Mouse (Mus musculus): ENCODE measurements at regions not wholly inside any gene's neighbourhood (a gene's known extent, or its start where the extent isn't known, plus 50 kb on each side); places are given as distances from the start of the nearest gene placed in this dataset.
A peak's percentile ranks its signal among the peaks of the same experiment; 100 is the strongest.

DNA sequence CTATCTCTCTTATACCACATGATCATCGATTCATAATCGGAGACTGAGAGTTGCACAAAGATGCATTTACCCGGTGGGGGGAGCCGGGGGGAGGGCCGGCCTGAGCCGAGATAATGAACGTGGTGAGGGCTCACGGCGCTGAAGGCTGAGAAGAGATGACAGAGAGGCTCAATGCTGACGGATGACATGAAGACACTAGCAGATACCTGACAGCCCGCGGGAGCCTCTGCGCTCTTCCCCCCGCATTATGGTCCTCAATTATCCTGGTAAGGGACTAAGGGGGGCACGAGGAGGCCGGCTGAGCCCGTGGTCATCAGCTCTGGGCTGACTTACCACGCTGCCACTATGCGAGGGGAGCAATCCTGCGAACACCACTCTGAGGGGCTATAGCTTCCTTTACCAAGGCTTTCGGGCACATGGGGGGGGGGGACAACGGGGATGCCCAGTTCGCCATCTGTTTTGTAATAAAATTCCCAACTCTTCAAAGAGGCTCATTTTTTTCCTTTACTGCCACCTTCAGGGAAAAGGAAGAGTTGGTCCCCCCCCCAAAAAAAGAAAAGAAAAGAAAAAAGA, 430.3 kb downstream of the Zfp536 start:
- Histone ChIP-seq H3K4me3 (ENCODE audit: low read depth, low read length) (peak overlapping the region; percentile 28), H3K27me3 (replicated peaks; ENCODE audit: control insufficient read depth, insufficient read depth, low read length) (no peaks in the 10 kb centered on the region), H3K4me1 (replicated peaks; ENCODE audit: control insufficient read depth, insufficient read depth, low read length) (peaks cover 21% of the 10 kb centered on the region), H3K9me3 (ENCODE audit: control insufficient read depth, low read length) (no peaks in the 10 kb centered on the region), H3K36me3 (ENCODE audit: control insufficient read depth, insufficient read depth, low read length) (no peaks in the 10 kb centered on the region), H3K4me2 (ENCODE audit: low read length) (peak overlapping the region; percentile 68), H3K27ac (ENCODE audit: low read depth) (0 out of 2 replicates have a peak overlapping the region, but pooled peaks have one; percentile 33), H3K9ac (ENCODE audit: low read length) (peak overlapping the region; percentile 34; the same call in 1 of the 2 replicates)
- no peak for ATAC-seq (replicated peaks; ENCODE audit: low FRiP score, low TSS enrichment, low read depth)
- DNase-seq (ENCODE audit: low spot score) = no peak
- 22% methylated on average over 23 of the region's 23 CpGs for WGBS

- Histone ChIP-seq H3K4me2 (ENCODE audit: low read length) (peak overlapping the region; percentile 68), H3K27ac (ENCODE audit: low read depth) (no peak overlapping the region), H3K4me3 (ENCODE audit: low read depth, low read length) (no peak overlapping the region), H3K36me3 (ENCODE audit: control insufficient read depth, insufficient read depth, low read length) (no peaks in the 10 kb centered on the region), H3K4me1 (replicated peaks; ENCODE audit: control insufficient read depth, insufficient read depth, low read length) (peaks cover 19% of the 10 kb centered on the region), H3K9me3 (ENCODE audit: control insufficient read depth, low read length) (no peaks in the 10 kb centered on the region), H3K9ac (ENCODE audit: low read length) (0 out of 2 replicates have a peak overlapping the region, but pooled peaks have one; percentile 7), H3K27me3 (replicated peaks; ENCODE audit: control insufficient read depth, insufficient read depth, low read length) (no peaks in the 10 kb centered on the region)
- ATAC-seq (replicated peaks; ENCODE audit: low FRiP score, low TSS enrichment, low read depth) (no peak), DNase-seq (ENCODE audit: low spot score) (no peak)
- WGBS = 39% methylated on average over 18 of the region's 18 CpGs
These were observed 429.7 kb downstream of the Zfp536 start for GRCm38 (mm10) chr7:37343691-37344233.

DNA sequence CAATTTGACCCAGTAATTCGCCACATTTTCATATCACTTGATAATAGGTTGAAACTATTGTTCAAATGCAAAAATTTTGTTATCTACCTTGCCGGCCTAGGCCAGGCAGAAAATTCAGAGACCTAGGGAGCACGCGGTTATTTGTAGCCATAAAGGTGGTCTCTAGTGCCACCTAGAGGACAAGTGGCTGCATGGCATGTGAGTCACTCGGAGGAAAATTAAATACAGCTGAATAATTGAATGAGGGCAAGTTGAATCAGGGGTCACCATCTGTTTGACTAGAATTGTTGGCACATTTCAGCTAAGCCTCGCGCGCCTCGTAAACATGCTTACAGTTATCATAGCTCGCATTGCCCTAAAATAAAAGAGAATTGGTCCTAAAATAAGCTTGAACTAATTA, 427.4 kb downstream of the Zfp536 start:
- H3K4me1 ChIP-seq (replicated peaks; ENCODE audit: control insufficient read depth, insufficient read depth, low read length) = peaks cover 19% of the 10 kb centered on the region
- no peak overlapping the region for H3K4me3 ChIP-seq (ENCODE audit: low read depth, low read length)
- H3K4me2 ChIP-seq (ENCODE audit: low read length) = no peak overlapping the region
- ATAC-seq (replicated peaks; ENCODE audit: low FRiP score, low TSS enrichment, low read depth) (0 out of 2 replicates have a peak, but pooled peaks have one; percentile 56), DNase-seq (ENCODE audit: low spot score) (peak; percentile 82)
- 2% methylated on average over 10 of the region's 10 CpGs for WGBS
- no peaks in the 10 kb centered on the region for H3K9me3 ChIP-seq (ENCODE audit: control insufficient read depth, low read length)
- no peak overlapping the region for H3K9ac ChIP-seq (ENCODE audit: low read length)
- H3K27ac ChIP-seq (ENCODE audit: low read depth) = no peak overlapping the region
- no peaks in the 10 kb centered on the region for H3K27me3 ChIP-seq (replicated peaks; ENCODE audit: control insufficient read depth, insufficient read depth, low read length)
- no peaks in the 10 kb centered on the region for H3K36me3 ChIP-seq (ENCODE audit: control insufficient read depth, insufficient read depth, low read length)

DNA sequence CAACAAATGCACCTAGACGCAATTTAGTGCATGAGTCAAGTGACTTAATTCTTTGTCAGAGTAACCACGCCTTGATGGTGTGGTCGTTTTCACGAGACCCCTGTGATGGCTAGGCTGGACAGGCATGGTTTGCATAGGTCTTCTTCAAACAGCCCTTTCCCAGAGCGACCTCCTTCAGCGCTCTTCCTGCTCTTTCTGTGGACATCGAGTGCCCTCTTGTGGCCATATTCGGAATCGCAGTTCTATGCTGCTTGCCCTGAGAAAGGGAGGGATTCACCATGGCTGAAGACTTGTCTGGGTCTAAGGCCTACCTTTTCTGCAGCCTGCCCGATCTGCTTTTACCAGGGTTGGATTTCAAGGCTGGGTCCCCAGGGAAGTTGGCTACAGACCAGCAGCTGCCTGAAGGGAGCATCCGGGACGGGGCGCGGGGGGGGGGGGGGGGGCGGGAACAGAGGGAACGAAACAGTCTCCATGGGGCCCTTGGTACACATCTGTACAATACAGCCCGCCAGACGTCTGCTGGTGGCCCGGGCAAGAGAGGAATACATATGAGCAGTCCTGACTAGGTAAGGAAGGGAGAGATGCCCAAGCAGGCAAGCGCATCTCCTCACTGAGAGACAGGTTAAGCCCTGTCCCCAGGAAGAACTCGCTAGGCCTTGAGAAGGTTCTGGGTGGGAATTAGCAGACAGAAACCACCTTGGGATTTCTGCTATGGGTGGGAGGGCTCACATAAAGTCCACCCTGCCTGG, 415.6 kb downstream of the Zfp536 start:
- no peak overlapping the region for H3K27ac ChIP-seq (ENCODE audit: low read depth)
- no peaks in the 10 kb centered on the region for H3K9me3 ChIP-seq (ENCODE audit: control insufficient read depth, low read length)
- no peaks in the 10 kb centered on the region for H3K36me3 ChIP-seq (ENCODE audit: control insufficient read depth, insufficient read depth, low read length)
- peak; percentile 37; the same call in 1 of the 2 replicates for ATAC-seq (replicated peaks; ENCODE audit: low FRiP score, low TSS enrichment, low read depth)
- H3K27me3 ChIP-seq (replicated peaks; ENCODE audit: control insufficient read depth, insufficient read depth, low read length) = no peaks in the 10 kb centered on the region
- WGBS = 21% methylated on average over 21 of the region's 21 CpGs
- H3K4me3 ChIP-seq (ENCODE audit: low read depth, low read length) = no peak overlapping the region
- 0 out of 2 replicates have a peak overlapping the region, but pooled peaks have one; percentile 7 for H3K9ac ChIP-seq (ENCODE audit: low read length)
- peaks cover 15% of the 10 kb centered on the region; the same call in 1 of the 2 replicates for H3K4me1 ChIP-seq (replicated peaks; ENCODE audit: control insufficient read depth, insufficient read depth, low read length)
- 0 out of 2 replicates have a peak overlapping the region, but pooled peaks have one; percentile 22 for H3K4me2 ChIP-seq (ENCODE audit: low read length)
- DNase-seq (ENCODE audit: low spot score) = peak; percentile 99

DNA sequence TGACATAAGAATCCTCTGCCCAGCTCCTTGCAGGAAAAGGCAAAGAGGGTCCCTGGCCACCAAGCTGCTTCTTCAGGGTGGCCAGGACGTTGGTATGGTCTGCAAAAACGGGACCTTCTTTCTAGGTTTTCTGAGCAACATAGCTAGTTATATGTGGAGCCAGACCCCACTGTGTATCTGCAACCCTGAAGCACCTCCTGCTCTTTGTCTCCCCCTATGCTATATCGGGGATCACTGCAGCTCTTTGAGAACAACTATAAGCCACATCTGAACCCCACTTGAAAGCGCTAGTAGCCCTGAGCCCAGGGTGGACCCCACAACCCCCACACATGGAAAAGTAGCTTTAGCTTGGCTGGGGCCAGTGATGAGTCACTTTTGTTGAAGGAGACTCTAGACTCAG, 414.9 kb downstream of the Zfp536 start:
- H3K9me3 ChIP-seq (ENCODE audit: control insufficient read depth, low read length) = no peaks in the 10 kb centered on the region
- ATAC-seq (replicated peaks; ENCODE audit: low FRiP score, low TSS enrichment, low read depth) = no peak

GRCm38 (mm10) chr7:37359473-37359872, 414.0 kb downstream of the Zfp536 start:
- DNase-seq (ENCODE audit: low spot score) = no peak
- H3K27ac ChIP-seq (ENCODE audit: low read depth) = no peak overlapping the region
- no peaks in the 10 kb centered on the region for H3K9me3 ChIP-seq (ENCODE audit: control insufficient read depth, low read length)
- no peak overlapping the region for H3K9ac ChIP-seq (ENCODE audit: low read length)
- peaks cover 26% of the 10 kb centered on the region; the same call in 1 of the 2 replicates for H3K4me1 ChIP-seq (replicated peaks; ENCODE audit: control insufficient read depth, insufficient read depth, low read length)
- H3K36me3 ChIP-seq (ENCODE audit: control insufficient read depth, insufficient read depth, low read length) = no peaks in the 10 kb centered on the region
- WGBS = 81% methylated on average over 8 of the region's 8 CpGs
- H3K4me2 ChIP-seq (ENCODE audit: low read length) = no peak overlapping the region
- no peak for ATAC-seq (replicated peaks; ENCODE audit: low FRiP score, low TSS enrichment, low read depth)
- no peak overlapping the region for H3K4me3 ChIP-seq (ENCODE audit: low read depth, low read length)
- no peaks in the 10 kb centered on the region for H3K27me3 ChIP-seq (replicated peaks; ENCODE audit: control insufficient read depth, insufficient read depth, low read length)

More for the DNA sequence above, 414.9 kb downstream of the Zfp536 start:
- H3K9ac ChIP-seq (ENCODE audit: low read length) = no peak overlapping the region
- H3K27me3 ChIP-seq (replicated peaks; ENCODE audit: control insufficient read depth, insufficient read depth, low read length) = no peaks in the 10 kb centered on the region
- H3K4me2 ChIP-seq (ENCODE audit: low read length) = no peak overlapping the region
- peaks cover 17% of the 10 kb centered on the region; the same call in 1 of the 2 replicates for H3K4me1 ChIP-seq (replicated peaks; ENCODE audit: control insufficient read depth, insufficient read depth, low read length)
- no peak overlapping the region for H3K27ac ChIP-seq (ENCODE audit: low read depth)
- no peak overlapping the region for H3K4me3 ChIP-seq (ENCODE audit: low read depth, low read length)
- 61% methylated on average over 4 of the region's 4 CpGs for WGBS
- no peaks in the 10 kb centered on the region for H3K36me3 ChIP-seq (ENCODE audit: control insufficient read depth, insufficient read depth, low read length)
- no peak for DNase-seq (ENCODE audit: low spot score)

GRCm38 (mm10) chr7:37360171-37360570, 413.3 kb downstream of the Zfp536 start:
- Histone ChIP-seq H3K4me1 (replicated peaks; ENCODE audit: control insufficient read depth, insufficient read depth, low read length) (peaks cover 26% of the 10 kb centered on the region; the same call in 1 of the 2 replicates), H3K27ac (ENCODE audit: low read depth) (no peak overlapping the region), H3K9ac (ENCODE audit: low read length) (no peak overlapping the region), H3K36me3 (ENCODE audit: control insufficient read depth, insufficient read depth, low read length) (no peaks in the 10 kb centered on the region), H3K9me3 (ENCODE audit: control insufficient read depth, low read length) (no peaks in the 10 kb centered on the region), H3K4me2 (ENCODE audit: low read length) (no peak overlapping the region), H3K27me3 (replicated peaks; ENCODE audit: control insufficient read depth, insufficient read depth, low read length) (no peaks in the 10 kb centered on the region), H3K4me3 (ENCODE audit: low read depth, low read length) (no peak overlapping the region)
- DNase-seq (ENCODE audit: low spot score) = no peak
- 9% methylated on average over 3 of the region's 3 CpGs for WGBS
- ATAC-seq (replicated peaks; ENCODE audit: low FRiP score, low TSS enrichment, low read depth) = no peak

DNA sequence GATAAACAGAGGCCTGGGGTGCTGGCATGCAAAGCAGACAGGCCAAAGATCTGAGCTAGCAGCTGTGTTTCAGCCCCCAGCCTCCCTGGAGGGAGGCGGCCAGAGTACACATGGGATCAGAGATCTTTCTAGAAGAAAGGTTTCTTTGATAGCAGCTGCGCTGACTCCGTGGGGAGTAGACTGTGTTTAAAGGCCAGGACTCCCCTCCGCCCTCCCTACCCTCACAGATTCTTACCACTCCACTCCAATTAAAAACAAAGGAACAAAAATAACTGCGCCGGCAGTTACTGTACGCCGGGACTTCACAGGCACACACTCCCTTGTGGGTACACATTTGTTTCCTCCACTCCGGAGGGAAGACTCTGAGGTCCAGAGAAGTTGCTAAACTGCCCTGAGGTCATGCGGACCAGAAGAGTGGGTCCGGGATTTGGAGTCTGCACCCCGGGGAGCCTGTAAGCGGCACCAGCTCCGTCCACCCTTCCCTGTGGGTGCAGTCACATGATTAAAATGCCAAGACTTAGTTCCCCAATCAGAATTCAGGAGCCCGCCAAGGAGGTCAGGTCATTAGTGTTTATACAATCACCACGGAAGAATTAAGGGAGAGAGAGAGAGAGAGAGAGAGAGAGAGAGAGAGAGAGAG, 411.5 kb downstream of the Zfp536 start:
- DNase-seq (ENCODE audit: low spot score) = peak; percentile 73
- no peaks in the 10 kb centered on the region for H3K36me3 ChIP-seq (ENCODE audit: control insufficient read depth, insufficient read depth, low read length)
- H3K27ac ChIP-seq (ENCODE audit: low read depth) = peak overlapping the region; percentile 81
- peak overlapping the region; percentile 29 for H3K9ac ChIP-seq (ENCODE audit: low read length)
- ATAC-seq (replicated peaks; ENCODE audit: low FRiP score, low TSS enrichment, low read depth) = 0 out of 2 replicates have a peak, but pooled peaks have one; percentile 24
- peak overlapping the region; percentile 58 for H3K4me2 ChIP-seq (ENCODE audit: low read length)
- peak overlapping the region; percentile 23 for H3K4me3 ChIP-seq (ENCODE audit: low read depth, low read length)
- 3% methylated on average over 16 of the region's 16 CpGs for WGBS
- peaks cover 26% of the 10 kb centered on the region; the same call in 1 of the 2 replicates for H3K4me1 ChIP-seq (replicated peaks; ENCODE audit: control insufficient read depth, insufficient read depth, low read length)
- no peaks in the 10 kb centered on the region for H3K27me3 ChIP-seq (replicated peaks; ENCODE audit: control insufficient read depth, insufficient read depth, low read length)
- H3K9me3 ChIP-seq (ENCODE audit: control insufficient read depth, low read length) = no peaks in the 10 kb centered on the region
